Mouse (Mus musculus) CH12.LX (cell line): ENCODE measurements around the gene Cmya5. TPM values are rescaled to one million over a fixed set of nuclear protein-coding genes. Genes with fewer than 3 reads are reported as not detected.

Source experiments
- DNase-seq: peaks from one replicate; pipeline ENCODE4 v3.0.0-alpha.2; 2013; ENCODE audit errors: extremely low read depth
- H3K27ac ChIP-seq: 2 replicates; pipeline ENCODE4 v1.5.1; 2012; ENCODE audit warnings: low read depth, mild to moderate bottlenecking, control low read depth, moderate library complexity; ENCODE audit not compliant: insufficient read depth
- H3K27me3 ChIP-seq: replicated peaks from 2 replicates; pipeline ENCODE3; 2012; ENCODE audit warnings: inconsistent platforms
- H3K36me3 ChIP-seq, 2 experiments: replicated peaks in 1 of 2; 2 replicates each; pipeline versions ENCODE3 to v1.6.1; 2012; ENCODE audit warnings: inconsistent platforms in 1 of 2, low read length in 1 of 2, mild to moderate bottlenecking in 1 of 2, mixed read lengths in 1 of 2, moderate library complexity in 1 of 2; ENCODE audit not compliant: control insufficient read depth in 1 of 2, insufficient read depth in 1 of 2
- H3K4me1 ChIP-seq, 2 experiments: 2 replicates each; pipeline ENCODE4 v1.6.1; 2012; ENCODE audit warnings: inconsistent platforms in 1 of 2, moderate library complexity in 1 of 2; ENCODE audit not compliant: insufficient read depth in 2 of 2, control insufficient read depth in 1 of 2
- H3K4me2 ChIP-seq: 2 replicates; pipeline ENCODE4 v1.6.1; 2012; ENCODE audit warnings: low read depth, mild to moderate bottlenecking, control low read depth; ENCODE audit not compliant: poor library complexity, insufficient read depth, severe bottlenecking
- H3K4me3 ChIP-seq, 3 experiments: fragments of 150-350 bp in 1 of 3; sonication (generic) in 1 of 3; replicated peaks in 1 of 3; 2 replicates each; pipeline versions ENCODE3 to v1.5.1; 2011 to 2012; ENCODE audit warnings: low read depth in 2 of 3, low read length in 2 of 3, mild to moderate bottlenecking in 2 of 3, moderate library complexity in 2 of 3, control low read depth in 1 of 3, improper control_type of control experiment in 1 of 3, inconsistent platforms in 1 of 3, mixed read lengths in 1 of 3; ENCODE audit not compliant: poor library complexity in 1 of 3
- H3K79me2 ChIP-seq: replicated peaks from 2 replicates; pipeline ENCODE4 v1.6.1; 2012; ENCODE audit warnings: mild to moderate bottlenecking, moderate library complexity; ENCODE audit not compliant: control insufficient read depth, poor library complexity, insufficient read depth, severe bottlenecking; ENCODE audit errors: extremely low read depth
- H3K9ac ChIP-seq: 2 replicates; pipeline ENCODE4 v1.6.1; 2012; ENCODE audit warnings: low read depth, mild to moderate bottlenecking, control low read depth, moderate library complexity; ENCODE audit not compliant: insufficient read depth
- H3K9me3 ChIP-seq: replicated peaks from 2 replicates; pipeline ENCODE3; 2012; ENCODE audit warnings: low read length, inconsistent platforms, mixed read lengths
- BHLHE40 ChIP-seq: IDR thresholded peaks from 2 replicates; pipeline ENCODE4 v1.6.1; 2011; ENCODE audit warnings: mild to moderate bottlenecking, low read depth, low read length, improper control_type of control experiment
- E2F4 ChIP-seq: IDR thresholded peaks from 2 replicates; pipeline ENCODE4 v1.6.1; 2011; ENCODE audit warnings: low read depth, low read length, improper control_type of control experiment; ENCODE audit not compliant: insufficient replicate concordance
- ELF1 ChIP-seq: IDR thresholded peaks from 2 replicates; pipeline ENCODE4 v1.6.1; 2014; ENCODE audit warnings: low read depth, mild to moderate bottlenecking, inconsistent platforms, low read length, improper control_type of control experiment
- EP300 ChIP-seq: IDR thresholded peaks from 2 replicates; pipeline ENCODE4 v1.6.1; 2011; ENCODE audit warnings: low read length, improper control_type of control experiment
- ETS1 ChIP-seq: conservative IDR thresholded peaks from 2 replicates; pipeline ENCODE4 v1.6.1; 2012; ENCODE audit warnings: low read depth, mild to moderate bottlenecking, inconsistent platforms, low read length, improper control_type of control experiment, moderate library complexity
- MAFK ChIP-seq: IDR thresholded peaks from 2 replicates; pipeline ENCODE4 v1.6.1; 2011; ENCODE audit warnings: low read length, improper control_type of control experiment; ENCODE audit not compliant: insufficient replicate concordance
- MEF2A ChIP-seq: IDR thresholded peaks from 2 replicates; pipeline ENCODE4 v1.6.1; 2014; ENCODE audit warnings: low read depth, mild to moderate bottlenecking, inconsistent platforms, low read length, improper control_type of control experiment, borderline replicate concordance
- MYC ChIP-seq: IDR thresholded peaks from 2 replicates; pipeline ENCODE4 v1.6.1; 2011; ENCODE audit warnings: low read depth, mild to moderate bottlenecking, improper control_type of control experiment, low read length
- NRF1 ChIP-seq: IDR thresholded peaks from 2 replicates; pipeline ENCODE4 v1.6.1; 2014; ENCODE audit warnings: low read depth, mild to moderate bottlenecking, inconsistent platforms, low read length, improper control_type of control experiment, moderate library complexity
- POLR2AphosphoS2 ChIP-seq: IDR thresholded peaks from 2 replicates; pipeline ENCODE4 v1.6.1; 2011; ENCODE audit warnings: low read depth, low read length, improper control_type of control experiment
- RCOR1 ChIP-seq: conservative IDR thresholded peaks from 2 replicates; pipeline ENCODE4 v1.6.1; 2012; ENCODE audit warnings: low read depth, mild to moderate bottlenecking, inconsistent platforms, low read length, improper control_type of control experiment
- TBP ChIP-seq: conservative IDR thresholded peaks from 2 replicates; pipeline ENCODE4 v1.6.1; 2011; ENCODE audit warnings: low read depth, low read length, improper control_type of control experiment
- UBTF ChIP-seq: IDR thresholded peaks from 2 replicates; pipeline ENCODE4 v1.6.1; 2012; ENCODE audit warnings: low read depth, mild to moderate bottlenecking, inconsistent platforms, low read length, improper control_type of control experiment, moderate library complexity
- ZC3H11A ChIP-seq: IDR thresholded peaks from 2 replicates; pipeline ENCODE4 v1.6.1; 2012; ENCODE audit warnings: low read depth, mild to moderate bottlenecking, inconsistent platforms, low read length, improper control_type of control experiment
- ZKSCAN1 ChIP-seq: IDR thresholded peaks from 2 replicates; pipeline ENCODE4 v1.6.1; 2012; ENCODE audit warnings: low read depth, inconsistent platforms, low read length, improper control_type of control experiment, borderline replicate concordance
- dilution Hi-C: fragments of 300-500 bp; cut with MboI; formaldehyde crosslinking; loops from 2 replicates; pipeline ENCODE4 v1.14.3; 2020; ENCODE audit warnings: low sequenced_read_pairs; ENCODE audit not compliant: extremely low pct_unique_long_range_greater_than_20kb, extremely low pct_ligation_motif_present
- in situ Hi-C: fragments of 300-500 bp; cut with MboI; formaldehyde crosslinking; loops from 3 replicates; pipeline ENCODE4 v1.14.3; 2019; ENCODE audit warnings: low sequenced_read_pairs, low pct_ligation_motif_present, low pct_unique_long_range_greater_than_20kb, mixed read lengths
- polyA plus RNA-seq: library from polyadenylated mRNA; unstranded; fragments of >175 nt; gene quantifications from 2 replicates; pipeline ENCODE4 v1.2.1, GENCODE M21; 2012; ENCODE audit warnings: low read depth; ENCODE audit not compliant: insufficient read length
- total RNA-seq, 2 experiments: library from RNA; depleted of rRNA; stranded (reverse); fragments of 300-350 nt in 1 of 2; fragments of >200 nt in 1 of 2; gene quantifications; 2 replicates each; pipeline ENCODE4 v1.2.3; 2012 to 2014

The Cmya5 gene
- total and polyA plus RNA-seq, 3 experiments, result 0.19 to 0.59 (median 0.34) TPM

GRCm38 (mm10) chr13:93162456-93162855, 17.9 kb upstream of the Cmya5 start:
- peaks cover 33 to 55% of the 10 kb centered on the region in 2 experiments for H3K36me3 ChIP-seq
- H3K27me3 ChIP-seq, result no peaks in the 10 kb centered on the region
- H3K79me2 ChIP-seq, result no peaks in the 10 kb centered on the region
- H3K4me2 ChIP-seq, result no peak overlapping the region
- dilution Hi-C loops (no loop called here), in situ Hi-C loops (no loop called here)
- no peak overlapping the region for H3K4me3 ChIP-seq
- no peak overlapping the region for H3K27ac ChIP-seq
- no peaks in the 10 kb centered on the region for H3K4me1 ChIP-seq
- H3K9ac ChIP-seq, result no peak overlapping the region
- H3K9me3 ChIP-seq, result peaks cover 4% of the 10 kb centered on the region
- DNase-seq, result no peak
- TF ChIP-seq ELF1 (no peak), UBTF (no peak)

GRCm38 (mm10) chr13:93158261-93158660, 13.7 kb upstream of the Cmya5 start:
- Histone ChIP-seq H3K9me3 (peaks cover 4% of the 10 kb centered on the region), H3K27me3 (no peaks in the 10 kb centered on the region), H3K4me3 (no peak overlapping the region), H3K27ac (no peak overlapping the region), H3K79me2 (no peaks in the 10 kb centered on the region), H3K4me2 (no peak overlapping the region), H3K4me1 (peaks cover 0 to 15% of the 10 kb centered on the region in 2 experiments; a peak in 2 of 4 replicates), H3K36me3 (peaks cover 26 to 49% of the 10 kb centered on the region in 2 experiments), H3K9ac (no peak overlapping the region)
- in situ Hi-C loops, result no loop called here
- TF ChIP-seq MYC, result no peak
- no peak for TF ChIP-seq E2F4
- TF ChIP-seq NRF1, result no peak
- TF ChIP-seq MEF2A, result no peak
- no peak for TF ChIP-seq ETS1
- TF ChIP-seq ZKSCAN1, result no peak
- no peak for TF ChIP-seq POLR2AphosphoS2
- no peak for TF ChIP-seq BHLHE40
- no peak for TF ChIP-seq TBP
- no peak for TF ChIP-seq MAFK
- TF ChIP-seq EP300, result no peak
- no peak for DNase-seq
- dilution Hi-C loops, result no loop called here

DNA sequence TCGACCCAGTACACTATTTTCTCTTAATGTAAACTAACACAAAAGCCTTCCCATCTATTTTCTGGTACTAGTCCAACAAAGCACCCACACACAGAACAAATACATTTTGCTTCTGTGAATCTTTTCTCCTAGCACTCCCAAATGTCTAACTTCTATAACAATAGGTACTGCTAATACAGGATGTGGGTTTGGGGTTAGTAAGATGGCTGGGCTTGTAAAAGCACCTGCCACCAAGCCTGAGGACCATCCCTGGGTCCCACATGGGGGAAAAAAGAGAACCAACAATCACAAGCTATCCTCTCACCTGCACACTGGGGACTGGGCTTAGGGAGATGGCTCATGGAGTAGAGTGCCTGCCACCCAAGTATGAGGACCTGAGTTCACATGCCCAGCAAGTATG, 8.8 kb upstream of the Cmya5 start:
- Histone ChIP-seq H3K36me3 (peaks cover 32 to 58% of the 10 kb centered on the region in 2 experiments), H3K79me2 (no peaks in the 10 kb centered on the region), H3K9me3 (no peaks in the 10 kb centered on the region), H3K9ac (no peak overlapping the region), H3K4me2 (no peak overlapping the region), H3K4me3 (no peak overlapping the region), H3K4me1 (peaks cover 0 to 16% of the 10 kb centered on the region in 2 experiments; a peak in 2 of 4 replicates), H3K27me3 (no peaks in the 10 kb centered on the region), H3K27ac (no peak overlapping the region)
- dilution Hi-C loops, result no loop called here
- DNase-seq, result no peak
- TF ChIP-seq POLR2AphosphoS2 (no peak), MEF2A (no peak), ZC3H11A (no peak), RCOR1 (no peak), MAFK (no peak)
- TF ChIP-seq, all 38 proteins: peak for 0
- in situ Hi-C loops, result no loop called here
